Mouse (Mus musculus) liver, adult 2 months (tissue): ENCODE results near the gene Ildr1.

Source experiments
- CTCF ChIP-seq: fragments of 200-500 bp; IDR thresholded peaks from 2 replicates; pipeline ENCODE4 v1.5.1; 2011; ENCODE audit warnings: low read depth, low read length, control low read depth
- POLR2A ChIP-seq: fragments of 200-500 bp; IDR thresholded peaks from 2 replicates; pipeline ENCODE4 v1.6.1; 2011; ENCODE audit warnings: low read length, control low read depth; ENCODE audit not compliant: insufficient read depth; ENCODE audit errors: extremely low read depth

GRCm38 (mm10) chr16:36772996-36773395 is 79.2 kb downstream of the Ildr1 start:
- no peak for TF ChIP-seq CTCF
- TF ChIP-seq POLR2A = no peak
